Mouse (Mus musculus) small intestine, adult 2 months (tissue): ENCODE measurements around the gene Micu1. TPM values are rescaled to one million over a fixed set of nuclear protein-coding genes. Genes with fewer than 3 reads are reported as not detected.

Experiments
- H3K27ac ChIP-seq: fragments of 200-500 bp; 2 replicates; pipeline ENCODE4 v1.5.1; 2012; ENCODE audit warnings: low read depth, low read length, control low read depth, inconsistent platforms; ENCODE audit not compliant: insufficient read depth
- H3K27me3 ChIP-seq: fragments of 200-500 bp; 2 replicates; pipeline ENCODE4 v1.6.1; 2012; ENCODE audit warnings: mild to moderate bottlenecking, moderate library complexity, low read length, inconsistent platforms; ENCODE audit not compliant: control insufficient read depth, insufficient read depth
- H3K36me3 ChIP-seq: fragments of 200-500 bp; 2 replicates; pipeline ENCODE4 v1.6.1; 2012; ENCODE audit warnings: mild to moderate bottlenecking, low read length, control low read depth, inconsistent platforms; ENCODE audit not compliant: control insufficient read depth, insufficient read depth
- H3K4me1 ChIP-seq: fragments of 200-500 bp; 2 replicates; pipeline ENCODE4 v1.6.1; 2012; ENCODE audit warnings: low read length, inconsistent platforms, mixed read lengths; ENCODE audit not compliant: control insufficient read depth, insufficient read depth, insufficient read length
- H3K4me3 ChIP-seq: fragments of 200-500 bp; 2 replicates; pipeline ENCODE4 v1.5.1; 2012; ENCODE audit warnings: low read depth, mild to moderate bottlenecking, control low read depth, inconsistent platforms, low read length, moderate library complexity
- CTCF ChIP-seq: fragments of 200-500 bp; IDR thresholded peaks from 2 replicates; pipeline ENCODE4 v1.5.1; 2012; ENCODE audit warnings: low read depth, mild to moderate bottlenecking, control low read depth, inconsistent platforms, low read length, moderate library complexity, mixed read lengths; ENCODE audit not compliant: insufficient replicate concordance, insufficient read length; ENCODE audit errors: extremely low read depth
- POLR2A ChIP-seq: fragments of 200-500 bp; IDR thresholded peaks from 2 replicates; pipeline ENCODE4 v1.6.1; 2012; ENCODE audit warnings: low read depth, mild to moderate bottlenecking, control low read depth, inconsistent platforms, low read length, moderate library complexity
- WGBS: fragments of 180-500 bp; shearing (Covaris S2); methylation state at CpG from one replicate; pipeline ENCODE4 v1.1.7; 2018; 5-methylcytosine and 5-hydroxymethylcytosine counted together
- polyA plus RNA-seq: library from polyadenylated mRNA; depleted of rRNA; stranded (reverse); fragments of >200 nt; gene quantifications from 2 replicates; pipeline ENCODE4 v1.2.3, GENCODE M21; 2012

The Micu1 gene
- polyA plus RNA-seq, 1 experiment = 134 TPM

GRCm38 (mm10) chr10:59741448-59741847 is 39.2 kb downstream of the Micu1 start:
- no peaks in the 10 kb centered on the region for H3K27me3 ChIP-seq
- H3K36me3 ChIP-seq = peaks cover 36% of the 10 kb centered on the region
- H3K4me3 ChIP-seq = no peak overlapping the region
- 56% methylated on average over 4 of the region's 4 CpGs for WGBS
- no peak overlapping the region for H3K27ac ChIP-seq
- H3K4me1 ChIP-seq = peaks cover 13% of the 10 kb centered on the region; the same call in 1 of the 2 replicates
- TF ChIP-seq POLR2A (no peak), CTCF (no peak)

- TF ChIP-seq CTCF (no peak), POLR2A (no peak)
- WGBS = 88% methylated on average over 12 of the region's 12 CpGs
- Histone ChIP-seq H3K4me3 (no peak overlapping the region), H3K27me3 (no peaks in the 10 kb centered on the region), H3K36me3 (peaks cover 33% of the 10 kb centered on the region), H3K4me1 (peaks cover 19% of the 10 kb centered on the region), H3K27ac (peak overlapping the region; percentile 37)
These were observed 41.1 kb downstream of the Micu1 start for GRCm38 (mm10) chr10:59743397-59743796.

DNA sequence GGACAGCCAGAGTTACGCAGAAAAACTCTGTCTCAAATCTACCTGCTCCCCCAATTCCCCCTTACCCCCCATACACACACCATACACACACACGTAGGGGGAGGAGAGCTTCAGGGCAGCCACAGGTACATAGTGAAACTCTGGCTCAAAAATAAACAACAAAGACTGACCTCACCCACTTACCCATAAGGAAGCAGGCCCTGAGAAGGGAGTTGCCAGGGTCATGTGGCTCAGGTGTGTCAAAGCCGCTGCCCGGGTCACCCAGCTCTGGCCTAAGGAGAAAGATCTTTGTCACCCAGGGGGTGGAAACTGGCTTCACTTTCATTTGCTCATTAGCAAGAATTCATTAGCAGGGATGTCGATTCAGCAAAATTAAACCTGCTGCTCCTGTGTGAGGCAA is 41.7 kb downstream of the Micu1 start:
- 55% methylated on average over 5 of the region's 5 CpGs for WGBS
- peaks cover 19% of the 10 kb centered on the region for H3K4me1 ChIP-seq
- H3K27me3 ChIP-seq = no peaks in the 10 kb centered on the region
- H3K36me3 ChIP-seq = peaks cover 33% of the 10 kb centered on the region
- no peak; the same call in 1 of the 2 replicates for TF ChIP-seq POLR2A
- TF ChIP-seq CTCF = no peak
- H3K4me3 ChIP-seq = no peak overlapping the region
- peak overlapping the region; percentile 74 for H3K27ac ChIP-seq

- Histone ChIP-seq H3K4me3 (no peak overlapping the region), H3K27me3 (no peaks in the 10 kb centered on the region), H3K4me1 (peaks cover 19% of the 10 kb centered on the region), H3K36me3 (peaks cover 24% of the 10 kb centered on the region), H3K27ac (peak overlapping the region; percentile 73)
- 39% methylated on average over 7 of the region's 7 CpGs for WGBS
- no peak for TF ChIP-seq POLR2A
- no peak for TF ChIP-seq CTCF
These were observed 45.1 kb downstream of the Micu1 start for GRCm38 (mm10) chr10:59747334-59747733.

DNA sequence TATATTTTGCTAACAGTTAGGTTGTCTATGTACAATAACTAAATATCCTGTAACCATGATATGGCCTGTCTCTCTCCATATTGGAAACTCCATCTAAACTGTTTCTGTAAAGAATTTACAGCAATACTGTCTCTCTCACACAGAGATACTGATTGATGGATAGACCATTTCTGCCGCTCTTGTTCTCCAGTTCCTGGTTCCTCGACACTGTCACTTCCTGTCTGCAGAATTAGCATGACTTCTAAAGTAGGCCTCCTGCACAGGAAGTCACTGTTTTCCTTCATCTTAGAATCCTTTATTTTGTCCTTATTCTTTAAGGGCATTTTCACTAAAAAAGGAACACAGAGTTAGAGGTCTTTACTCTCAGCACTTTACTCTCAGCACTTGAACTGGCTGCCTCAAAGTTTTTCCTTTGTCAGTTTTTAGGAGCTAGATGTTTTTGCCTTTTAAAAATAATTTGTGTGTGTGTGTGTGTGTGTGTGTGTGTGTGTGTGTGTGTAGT is 46.5 kb downstream of the Micu1 start:
- 71% methylated on average over 2 of the region's 2 CpGs for WGBS
- Histone ChIP-seq H3K36me3 (peaks cover 24% of the 10 kb centered on the region), H3K27me3 (no peaks in the 10 kb centered on the region), H3K4me3 (no peak overlapping the region), H3K27ac (no peak overlapping the region), H3K4me1 (peaks cover 21% of the 10 kb centered on the region)
- no peak for TF ChIP-seq POLR2A
- no peak for TF ChIP-seq CTCF

DNA sequence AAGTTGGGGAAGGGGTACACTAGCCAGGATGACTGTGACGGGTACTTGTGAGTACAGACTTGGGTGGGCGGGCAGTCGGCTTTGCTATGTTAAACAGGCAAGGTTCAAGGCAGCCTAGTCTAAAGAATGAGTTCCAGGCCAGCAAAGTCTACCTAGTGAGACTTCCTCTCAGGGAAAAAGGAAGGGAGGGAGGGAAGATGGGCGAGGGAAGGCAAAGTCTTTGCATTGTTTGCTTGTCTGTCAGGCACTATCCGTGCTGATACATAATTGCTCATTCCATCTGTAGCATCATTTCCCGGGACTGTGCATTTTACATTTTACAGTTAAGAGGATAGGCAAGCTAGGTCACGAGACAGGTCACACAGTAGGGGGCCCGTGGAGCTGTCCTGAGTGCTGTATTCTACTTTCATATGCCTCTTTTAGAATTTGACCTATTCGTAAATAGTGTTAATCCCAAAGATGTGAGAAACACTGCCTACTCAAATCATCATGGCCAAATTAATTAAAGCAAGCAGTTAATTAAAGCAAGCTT is 51.3 kb downstream of the Micu1 start:
- TF ChIP-seq POLR2A (no peak), CTCF (no peak)
- peaks cover 8% of the 10 kb centered on the region for H3K4me1 ChIP-seq
- peak overlapping the region; percentile 83 for H3K27ac ChIP-seq
- H3K4me3 ChIP-seq = no peak overlapping the region
- H3K27me3 ChIP-seq = no peaks in the 10 kb centered on the region
- H3K36me3 ChIP-seq = peaks cover 21% of the 10 kb centered on the region
- 38% methylated on average over 9 of the region's 9 CpGs for whole genome bisulfite sequencing

- Histone ChIP-seq H3K27me3 (no peaks in the 10 kb centered on the region), H3K36me3 (peaks cover 24% of the 10 kb centered on the region), H3K4me1 (peaks cover 8% of the 10 kb centered on the region), H3K27ac (peak overlapping the region; percentile 83), H3K4me3 (no peak overlapping the region)
- TF ChIP-seq CTCF (no peak), POLR2A (no peak)
- 43% methylated on average over 1 of the region's 1 CpGs for WGBS
These were observed 51.8 kb downstream of the Micu1 start for GRCm38 (mm10) chr10:59754104-59754503.

DNA sequence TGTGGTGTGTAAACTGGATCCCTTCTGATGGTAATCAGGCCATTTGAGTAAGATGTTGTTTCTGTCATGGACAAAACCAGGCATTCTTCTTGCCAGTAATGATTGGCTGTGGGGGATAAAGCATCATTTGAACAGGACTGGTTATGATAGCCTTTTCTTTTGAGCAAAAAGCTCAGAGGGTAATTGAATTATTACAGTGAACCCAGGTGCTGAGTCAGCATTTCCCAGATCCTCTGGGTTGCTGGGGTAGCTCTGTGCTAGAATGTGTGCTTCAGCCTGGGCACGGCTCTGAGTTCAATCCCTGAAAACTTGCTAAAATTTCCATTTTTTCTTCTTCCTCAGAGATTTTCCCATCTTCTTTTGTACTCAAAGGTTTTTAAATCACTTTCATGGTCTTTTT is 52.6 kb downstream of the Micu1 start:
- Histone ChIP-seq H3K27ac (no peak overlapping the region), H3K4me3 (no peak overlapping the region), H3K4me1 (peaks cover 8% of the 10 kb centered on the region), H3K27me3 (no peaks in the 10 kb centered on the region), H3K36me3 (peaks cover 26% of the 10 kb centered on the region)
- WGBS = 88% methylated on average over 1 of the region's 1 CpGs
- TF ChIP-seq CTCF = no peak
